Mouse (Mus musculus) small intestine, adult 2 months (tissue): Measurements from ENCODE around the gene Aasdhppt. TPM values are rescaled to one million over a fixed set of nuclear protein-coding genes. Genes with fewer than 3 reads are reported as not detected.
A peak's percentile ranks its signal among the peaks of the same experiment; 100 is the strongest.

Experiments
- H3K27ac ChIP-seq: fragments of 200-500 bp; 2 replicates; pipeline ENCODE4 v1.5.1; 2012; ENCODE audit warnings: low read depth, low read length, control low read depth, inconsistent platforms; ENCODE audit not compliant: insufficient read depth
- H3K27me3 ChIP-seq: fragments of 200-500 bp; 2 replicates; pipeline ENCODE4 v1.6.1; 2012; ENCODE audit warnings: mild to moderate bottlenecking, moderate library complexity, low read length, inconsistent platforms; ENCODE audit not compliant: control insufficient read depth, insufficient read depth
- H3K36me3 ChIP-seq: fragments of 200-500 bp; 2 replicates; pipeline ENCODE4 v1.6.1; 2012; ENCODE audit warnings: mild to moderate bottlenecking, low read length, control low read depth, inconsistent platforms; ENCODE audit not compliant: control insufficient read depth, insufficient read depth
- H3K4me1 ChIP-seq: fragments of 200-500 bp; 2 replicates; pipeline ENCODE4 v1.6.1; 2012; ENCODE audit warnings: low read length, inconsistent platforms, mixed read lengths; ENCODE audit not compliant: control insufficient read depth, insufficient read depth, insufficient read length
- H3K4me3 ChIP-seq: fragments of 200-500 bp; 2 replicates; pipeline ENCODE4 v1.5.1; 2012; ENCODE audit warnings: low read depth, mild to moderate bottlenecking, control low read depth, inconsistent platforms, low read length, moderate library complexity
- CTCF ChIP-seq: fragments of 200-500 bp; IDR thresholded peaks from 2 replicates; pipeline ENCODE4 v1.5.1; 2012; ENCODE audit warnings: low read depth, mild to moderate bottlenecking, control low read depth, inconsistent platforms, low read length, moderate library complexity, mixed read lengths; ENCODE audit not compliant: insufficient replicate concordance, insufficient read length; ENCODE audit errors: extremely low read depth
- POLR2A ChIP-seq: fragments of 200-500 bp; IDR thresholded peaks from 2 replicates; pipeline ENCODE4 v1.6.1; 2012; ENCODE audit warnings: low read depth, mild to moderate bottlenecking, control low read depth, inconsistent platforms, low read length, moderate library complexity
- WGBS: fragments of 180-500 bp; shearing (Covaris S2); methylation state at CpG from one replicate; pipeline ENCODE4 v1.1.7; 2018; 5-methylcytosine and 5-hydroxymethylcytosine counted together
- polyA plus RNA-seq: library from polyadenylated mRNA; depleted of rRNA; stranded (reverse); fragments of >200 nt; gene quantifications from 2 replicates; pipeline ENCODE4 v1.2.3, GENCODE M21; 2012

The Aasdhppt gene
- polyA plus RNA-seq, 1 experiment: 0.80 TPM

- TF ChIP-seq POLR2A (no peak), CTCF (no peak)
Measured at GRCm38 (mm10) chr9:4308628-4309350, 482 bp downstream of the Aasdhppt start.

GRCm38 (mm10) chr9:4304867-4305266 lies 4.4 kb downstream of the Aasdhppt start:
- Histone ChIP-seq H3K27ac (no peak overlapping the region), H3K4me1 (no peaks in the 10 kb centered on the region), H3K4me3 (no peak overlapping the region), H3K36me3 (peaks cover 7% of the 10 kb centered on the region), H3K27me3 (no peaks in the 10 kb centered on the region)
- 32% methylated on average over 1 of the region's 1 CpGs for WGBS
- TF ChIP-seq CTCF (no peak), POLR2A (no peak)

More at GRCm38 (mm10) chr9:4308628-4309350, 482 bp downstream of the Aasdhppt start:
- Histone ChIP-seq H3K27me3 (no peaks in the 10 kb centered on the region), H3K4me1 (no peaks in the 10 kb centered on the region), H3K36me3 (no peaks in the 10 kb centered on the region), H3K27ac (peak overlapping the region; percentile 73), H3K4me3 (peak overlapping the region; percentile 91)
- WGBS: under 1% methylated on average over 36 of the region's 36 CpGs

GRCm38 (mm10) chr9:4300466-4300865 lies 8.8 kb downstream of the Aasdhppt start:
- H3K36me3 ChIP-seq: peaks cover 16% of the 10 kb centered on the region
- 38% methylated on average over 2 of the region's 2 CpGs for WGBS
- H3K27me3 ChIP-seq: no peaks in the 10 kb centered on the region
- no peaks in the 10 kb centered on the region for H3K4me1 ChIP-seq
- H3K4me3 ChIP-seq: no peak overlapping the region
- TF ChIP-seq CTCF (no peak), POLR2A (no peak)
- no peak overlapping the region for H3K27ac ChIP-seq

GRCm38 (mm10) chr9:4283850-4284249 lies 25.4 kb downstream of the Aasdhppt start:
- H3K4me3 ChIP-seq: no peak overlapping the region
- no peaks in the 10 kb centered on the region for H3K27me3 ChIP-seq
- TF ChIP-seq POLR2A: no peak
- TF ChIP-seq CTCF: no peak
- H3K36me3 ChIP-seq: 0 out of 2 replicates have a peak, but pooled peaks cover 2% of the 10 kb centered on the region
- WGBS: 38% methylated on average over 3 of the region's 3 CpGs
- H3K27ac ChIP-seq: no peak overlapping the region
- no peaks in the 10 kb centered on the region for H3K4me1 ChIP-seq

- H3K27ac ChIP-seq: no peak overlapping the region
- no peaks in the 10 kb centered on the region for H3K36me3 ChIP-seq
- WGBS: 97% methylated on average over 3 of the region's 3 CpGs
- no peaks in the 10 kb centered on the region for H3K4me1 ChIP-seq
- no peaks in the 10 kb centered on the region for H3K27me3 ChIP-seq
- TF ChIP-seq CTCF: no peak
- TF ChIP-seq POLR2A: no peak
- no peak overlapping the region for H3K4me3 ChIP-seq
Measured at GRCm38 (mm10) chr9:4266881-4267280, 42.4 kb downstream of the Aasdhppt start.

GRCm38 (mm10) chr9:4260746-4261090 lies 48.6 kb downstream of the Aasdhppt start:
- Histone ChIP-seq H3K27me3 (no peaks in the 10 kb centered on the region), H3K27ac (no peak overlapping the region), H3K36me3 (no peaks in the 10 kb centered on the region), H3K4me1 (no peaks in the 10 kb centered on the region), H3K4me3 (no peak overlapping the region)
- TF ChIP-seq CTCF: no peak
- no peak for TF ChIP-seq POLR2A
- 76% methylated on average over 12 of the region's 12 CpGs for WGBS

GRCm38 (mm10) chr9:4259841-4260745 lies 49.2 kb downstream of the Aasdhppt start:
- no peak overlapping the region for H3K4me3 ChIP-seq
- H3K27ac ChIP-seq: no peak overlapping the region
- H3K36me3 ChIP-seq: no peaks in the 10 kb centered on the region
- no peaks in the 10 kb centered on the region for H3K27me3 ChIP-seq
- WGBS: 57% methylated on average over 65 of the region's 65 CpGs
- H3K4me1 ChIP-seq: no peaks in the 10 kb centered on the region
- no peak for TF ChIP-seq POLR2A
- TF ChIP-seq CTCF: no peak
